Mouse (Mus musculus) gastrocnemius, postnatal 25 days (tissue): ENCODE data around the gene Mss51. TPM values are rescaled to one million over a fixed set of nuclear protein-coding genes. Genes with fewer than 3 reads are reported as not detected.

Experiments
- DNase-seq: peaks from one replicate; pipeline ENCODE4 v3.0.0; 2022
- total RNA-seq, 2 experiments: library from RNA; stranded (reverse); gene quantifications; 1 replicate in 1 of 2; 2 replicates in 1 of 2; pipeline ENCODE4 v1.2.3; 2021

Mss51 gene
- total RNA-seq, 2 experiments from 2014 or later = 3.2 to 27.2 TPM

DNA sequence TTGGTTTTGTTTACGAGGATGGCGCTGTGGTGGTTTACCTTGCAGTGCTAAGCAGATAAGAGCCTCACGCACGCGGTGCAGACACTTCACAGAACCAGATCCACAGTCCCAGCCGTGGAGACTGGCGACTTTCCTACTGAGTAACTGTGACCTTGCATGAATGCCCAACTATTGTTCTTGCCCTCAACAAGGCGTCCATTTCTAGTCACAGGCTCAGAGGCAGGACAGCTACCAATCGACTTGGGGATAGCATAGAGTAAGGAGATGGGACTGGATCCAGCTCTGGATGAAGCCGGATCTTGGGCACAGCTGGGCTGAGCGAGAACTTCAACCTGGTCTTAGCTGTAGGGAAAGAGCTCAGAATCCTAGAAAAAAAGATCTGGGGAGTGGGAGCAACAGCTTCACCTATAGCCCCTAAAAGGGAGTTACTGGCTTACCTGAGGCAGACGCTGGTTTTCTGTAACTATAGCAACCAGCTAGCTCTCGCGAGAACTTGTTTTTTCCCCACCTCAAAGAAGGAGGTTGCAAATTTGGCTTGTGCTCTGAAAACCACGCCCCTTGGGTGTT, 44.9 kb downstream of the Mss51 start, which contains the start of gene Cfap70:
Cfap70 (minus strand) TSS at position 462 of the 567 bp plus-strand sequence.
- no peak for DNase-seq

DNA sequence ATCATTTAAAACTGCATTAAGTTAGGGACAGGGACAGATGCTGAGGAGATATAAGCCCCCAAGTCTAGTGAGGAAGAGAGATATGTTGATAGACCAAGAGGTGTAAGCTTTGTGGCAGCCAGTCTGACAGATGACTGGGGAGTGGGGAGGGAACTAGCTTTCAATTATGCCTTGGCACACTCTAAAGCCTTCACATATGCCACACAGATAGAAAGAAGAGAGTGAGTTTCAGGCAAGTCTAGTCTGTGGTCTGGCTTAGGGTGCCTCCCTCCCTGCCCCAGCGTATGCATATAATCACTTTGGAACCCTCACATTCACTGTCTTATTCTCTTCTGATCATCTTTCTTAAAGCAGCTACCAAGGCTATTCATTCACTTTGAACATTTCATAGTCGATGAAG, 45.4 kb downstream of the Mss51 start:
- DNase-seq = no peak

DNA sequence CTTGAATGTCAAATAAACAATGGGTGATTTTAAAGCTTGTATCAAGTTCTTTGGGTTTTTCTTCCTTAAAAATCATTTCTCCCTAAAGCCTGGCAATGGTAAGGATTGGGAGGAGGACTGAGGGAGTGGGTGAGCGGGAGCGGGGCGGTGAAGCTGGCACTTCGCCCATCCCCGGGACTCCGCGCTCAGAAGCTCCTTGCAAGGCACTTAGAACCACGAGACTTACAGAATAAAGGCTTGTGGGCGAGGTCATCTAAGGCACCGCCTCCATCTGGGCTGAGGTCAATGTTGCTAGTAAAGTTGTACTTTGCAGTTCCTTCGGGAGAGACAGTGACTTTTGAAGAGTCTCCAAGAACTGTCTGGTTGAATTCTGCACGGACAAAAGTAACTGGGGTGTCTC, 49.5 kb downstream of the Mss51 start:
- no peak for DNase-seq

DNA sequence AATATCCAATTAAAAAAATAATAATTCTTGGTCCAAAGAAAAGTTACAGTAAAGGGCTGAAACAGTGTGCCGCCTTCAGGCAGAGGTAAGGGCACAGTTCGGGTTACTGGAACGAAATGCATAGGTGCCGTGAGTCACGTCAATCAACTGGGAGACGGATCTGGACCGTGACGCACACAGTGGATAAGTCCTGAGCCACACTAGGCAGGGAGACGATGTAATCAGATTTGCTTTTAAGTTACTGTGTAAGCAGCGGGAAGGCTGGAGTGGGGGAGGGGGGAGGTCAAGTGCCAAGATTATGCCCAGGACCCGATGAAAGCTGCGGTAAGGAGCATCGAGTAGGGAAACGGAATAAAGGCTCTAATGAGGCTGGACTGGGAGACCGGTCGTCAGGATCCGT, 54.4 kb downstream of the Mss51 start:
- no peak for DNase-seq

DNA sequence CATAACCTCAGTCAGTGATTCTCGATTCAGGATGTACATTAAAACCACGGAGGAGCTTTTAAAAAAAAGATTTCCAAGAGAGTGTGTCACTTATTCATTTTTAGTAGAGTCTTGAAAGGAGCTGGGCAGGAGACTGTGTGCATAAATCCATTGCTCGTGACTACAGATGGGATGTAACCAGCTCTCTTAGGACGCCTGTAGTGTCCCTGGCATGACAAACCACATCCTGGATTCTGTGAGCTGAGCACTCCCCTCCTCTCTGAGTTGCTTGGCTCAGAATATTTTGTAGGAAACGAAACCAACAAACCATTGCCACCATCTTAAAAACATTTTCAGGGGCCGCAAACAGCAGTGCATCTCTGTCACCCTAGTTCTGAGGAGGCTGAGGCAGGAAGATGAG, 59.7 kb downstream of the Mss51 start:
- no peak for DNase-seq

Other genes starting within 250 kb of the Mss51 start
- not detected for gene Kcnk16, start 227.7 kb downstream of the Mss51 start, total RNA-seq
- gene Nudt13, start 202.2 kb downstream of the Mss51 start, total RNA-seq = 10 to 100 TPM; 32.5 to 33.7 TPM
- 10 to 100 TPM; 27.0 to 28.3 TPM for gene Ecd, start 148.8 kb downstream of the Mss51 start, total RNA-seq
- 10 to 100 TPM; 19.7 to 20.8 TPM for gene Fam149b, start 148.7 kb downstream of the Mss51 start, total RNA-seq
- 1 to 10 TPM; 9.1 to 9.3 TPM for gene Dnajc9, start 108.0 kb downstream of the Mss51 start, total RNA-seq
- 10 to 100 TPM; 39.9 to 48.4 TPM for gene Mrps16, start 103.3 kb downstream of the Mss51 start, total RNA-seq
- gene Cfap70, start 44.7 kb downstream of the Mss51 start, total RNA-seq = under 1 TPM; 0.24 to 0.28 TPM
- gene Anxa7, start 16.8 kb downstream of the Mss51 start, total RNA-seq = 10 to 100 TPM; 22.0 to 27.4 TPM
- 100 to 1,000 TPM; 114 to 140 TPM for gene Ppp3cb, start 49.7 kb upstream of the Mss51 start, total RNA-seq
- gene Usp54, start 144.2 kb upstream of the Mss51 start, total RNA-seq = 1 to 10 TPM; 3.8 to 5.1 TPM
- gene Myoz1, start 159.6 kb upstream of the Mss51 start, total RNA-seq = 1,000 to 10,000 TPM; 2,514 to 2,966 TPM
- 100 to 1,000 TPM; 135 to 192 TPM for gene Synpo2l, start 171.5 kb upstream of the Mss51 start, total RNA-seq
- gene Sec24c, start 177.4 kb upstream of the Mss51 start, total RNA-seq = 10 to 100 TPM; 65.0 to 68.8 TPM
- 1 to 10 TPM; 2.7 to 4.0 TPM for gene Fut11, start 198.1 kb upstream of the Mss51 start, total RNA-seq
- 100 to 1,000 TPM; 110 to 119 TPM for gene Chchd1, start 206.1 kb upstream of the Mss51 start, total RNA-seq
- gene Zswim8, start 210.7 kb upstream of the Mss51 start, total RNA-seq = 10 to 100 TPM; 33.0 to 33.6 TPM
- gene Ndst2, start 237.7 kb upstream of the Mss51 start, total RNA-seq = 1 to 10 TPM; 6.0 to 6.6 TPM